Mouse (Mus musculus): ENCODE results near the gene Rftn2. TPM values are rescaled to one million over a fixed set of nuclear protein-coding genes. Genes with fewer than 3 reads are reported as not detected.
A peak's percentile ranks its signal among the peaks of the same experiment; 100 is the strongest.
"Not testable (repeated sequence)": the region's sequence is repeated elsewhere in the genome, so short reads cannot be mapped to it uniquely, and the experiment has no call there.

Rftn2 gene
- total RNA-seq, 2 experiments from 2014 or later = 0.17 TPM; not detected in 1

DNA sequence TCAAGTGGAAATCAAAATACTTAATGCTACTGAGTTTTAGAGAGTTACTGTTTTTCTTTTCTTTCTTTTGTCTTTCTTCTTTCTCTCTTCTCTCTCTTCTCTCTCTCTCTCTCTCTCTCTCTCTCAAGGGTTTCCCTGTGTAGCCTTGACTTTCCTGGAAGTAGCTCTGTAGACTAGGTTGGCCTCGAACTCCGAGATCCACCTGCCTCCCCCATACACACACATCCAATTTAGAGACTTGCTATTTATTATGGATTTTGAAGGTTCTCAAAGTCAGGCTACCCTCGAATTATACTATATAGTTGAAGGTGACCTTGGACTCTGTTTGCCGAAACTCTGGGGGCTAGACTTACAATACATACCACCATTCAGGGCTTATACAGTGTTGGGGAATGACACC is 94.3 kb downstream of the Rftn2 start:
- ATAC-seq (replicated peaks; ENCODE audit: low FRiP score, poor library complexity, severe bottlenecking) = no peak

DNA sequence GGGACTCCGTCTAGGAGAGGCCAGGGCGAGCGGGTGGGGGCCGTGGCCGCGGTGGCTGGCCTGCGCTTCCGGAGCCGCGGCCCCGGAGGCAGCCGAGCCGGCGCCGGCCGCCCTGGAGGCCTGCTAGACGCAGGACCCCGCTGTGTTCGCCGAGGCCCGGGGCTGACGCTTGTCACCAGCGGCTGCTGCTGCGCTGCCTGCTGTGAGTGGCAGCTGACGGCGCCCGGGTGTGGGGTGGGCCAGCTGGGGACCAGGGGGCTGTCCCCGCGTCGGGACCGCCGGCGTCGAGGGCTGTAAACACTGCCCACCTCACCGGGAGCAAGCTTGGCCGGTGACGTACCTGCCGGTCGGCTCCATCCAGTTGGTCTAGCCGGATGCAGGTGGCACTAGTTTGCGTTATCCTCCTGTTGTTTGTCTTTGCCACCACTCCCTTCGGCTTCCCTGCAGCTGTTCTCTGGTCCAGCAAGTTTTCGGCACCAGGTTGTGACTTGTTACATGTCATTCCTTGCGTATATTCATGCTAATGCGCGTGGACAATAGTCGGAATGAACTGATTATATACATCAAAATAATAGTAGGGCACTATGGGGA is 95.1 kb downstream of the Rftn2 start:
- ATAC-seq (replicated peaks; ENCODE audit: low FRiP score, poor library complexity, severe bottlenecking) = peak; percentile 56

DNA sequence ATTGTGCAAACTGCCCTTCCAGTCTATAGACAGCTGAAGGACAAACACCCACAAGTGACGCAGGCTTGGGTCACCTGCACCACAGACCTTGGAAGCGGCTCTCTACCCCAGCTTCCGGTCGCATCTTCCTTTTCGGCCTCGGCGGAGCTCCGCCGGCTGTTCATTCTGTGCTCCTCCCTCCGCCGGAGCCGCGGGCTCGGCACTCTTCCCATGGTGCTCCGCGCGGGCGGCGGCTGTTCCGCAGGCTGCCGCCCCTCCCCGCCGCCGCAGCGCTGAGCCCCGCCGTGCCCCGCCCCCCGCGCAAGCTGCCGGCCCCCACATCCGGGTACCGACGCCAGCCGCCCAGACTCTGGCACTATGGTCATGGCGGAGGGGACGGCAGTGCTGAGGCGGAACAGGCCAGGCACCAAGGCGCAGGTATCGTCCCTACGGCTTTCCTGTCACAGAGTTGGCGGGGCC is 95.6 kb downstream of the Rftn2 start, which contains the start of gene Mob4:
Gene Mob4, plus strand, starts transcription at position 289 of the 459 bp plus-strand sequence.
- peak; percentile 93 for ATAC-seq (replicated peaks; ENCODE audit: low FRiP score, poor library complexity, severe bottlenecking)

DNA sequence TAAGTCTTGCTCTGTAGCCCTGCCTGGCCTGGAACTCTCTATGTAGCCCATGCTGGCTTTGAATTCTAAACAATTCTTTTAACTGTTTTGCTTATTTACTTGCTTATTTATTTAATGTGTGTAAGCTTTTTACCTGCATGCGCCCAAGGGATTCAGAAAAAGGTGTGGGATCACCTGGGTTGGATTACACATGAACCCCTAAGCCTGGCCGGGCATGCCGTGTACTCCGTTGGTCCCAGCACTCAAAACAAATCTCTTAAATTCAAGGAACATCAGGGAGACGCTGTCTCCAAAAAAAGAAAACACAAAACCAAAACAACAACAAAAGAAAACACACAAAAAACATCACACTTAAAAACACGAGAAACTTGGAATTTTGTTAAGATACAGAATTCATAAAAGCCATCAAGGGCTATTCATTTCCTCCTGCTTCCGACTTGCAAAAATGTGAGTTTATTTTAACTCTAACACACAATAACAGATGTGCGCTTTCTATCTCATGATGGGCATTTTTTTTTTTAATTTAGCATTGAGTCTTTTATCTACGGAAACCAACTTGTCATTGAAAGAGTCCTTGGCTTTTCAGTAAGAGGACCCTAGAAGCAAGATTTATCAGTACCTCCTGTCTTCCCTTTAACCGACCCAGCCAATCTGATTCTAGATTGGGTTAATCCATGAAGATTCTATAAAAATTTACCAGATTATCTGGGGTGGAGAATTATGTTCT is 96.2 kb downstream of the Rftn2 start:
- peak; percentile 20 for ATAC-seq (replicated peaks; ENCODE audit: low FRiP score, poor library complexity, severe bottlenecking)

DNA sequence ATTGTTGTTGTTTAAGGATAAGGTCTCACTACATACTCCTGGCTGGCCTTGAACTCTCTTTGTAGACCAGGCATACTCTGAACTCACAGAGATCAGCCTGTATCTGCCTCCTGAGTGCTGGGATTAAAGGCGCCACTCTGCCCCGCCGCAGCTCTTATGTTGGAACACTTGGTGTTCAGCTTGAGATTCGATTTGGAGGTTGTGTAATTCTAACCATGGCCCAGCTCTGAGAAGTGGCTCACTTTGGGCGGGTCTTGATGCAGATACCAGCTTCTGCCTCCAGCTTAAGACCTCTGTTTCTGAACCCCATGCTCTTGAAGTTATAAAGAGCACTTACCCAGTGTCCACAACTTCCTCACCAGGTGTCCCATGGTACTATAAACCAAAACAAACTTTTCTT is 96.9 kb downstream of the Rftn2 start:
- no peak for ATAC-seq (replicated peaks; ENCODE audit: low FRiP score, poor library complexity, severe bottlenecking)

DNA sequence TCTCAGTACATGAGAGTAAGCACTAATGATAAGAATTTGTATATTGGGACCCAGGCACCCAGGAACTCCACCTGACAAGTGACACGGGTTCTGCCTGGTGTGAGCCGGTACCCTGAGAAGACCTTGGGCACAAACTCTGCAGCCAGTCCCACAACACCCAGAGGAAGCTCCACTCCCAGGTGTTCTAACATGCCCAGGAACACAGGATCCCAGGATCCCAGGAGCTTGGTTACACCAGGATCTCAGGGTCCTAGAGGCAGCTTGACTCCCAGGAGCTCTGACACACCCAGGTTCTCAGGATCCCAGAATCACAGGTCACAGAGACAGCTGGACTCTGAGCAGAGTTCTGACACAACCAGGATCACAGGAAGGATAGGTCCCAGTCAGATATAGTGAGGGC is 102.4 kb downstream of the Rftn2 start:
- ATAC-seq (replicated peaks; ENCODE audit: low FRiP score, poor library complexity, severe bottlenecking) = not testable (repeated sequence)

DNA sequence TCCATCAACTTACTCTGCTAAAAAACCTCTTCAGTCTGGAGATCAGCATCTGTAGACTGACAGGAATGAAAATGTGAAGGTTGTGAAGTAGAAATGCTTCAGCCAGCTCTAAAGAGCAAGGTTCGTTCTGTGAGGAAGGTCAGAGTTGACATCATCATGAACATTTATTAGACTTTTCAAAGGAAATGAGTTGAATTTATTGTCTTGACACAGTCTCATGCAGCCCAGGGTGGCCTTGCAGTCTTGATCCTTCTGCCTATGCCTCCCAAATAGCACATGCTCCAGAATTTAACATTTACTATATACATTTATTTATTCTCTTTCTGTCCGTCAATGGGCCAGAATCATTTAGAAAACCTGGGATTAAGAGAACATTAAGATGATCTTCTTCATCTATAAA is 103.0 kb downstream of the Rftn2 start:
- no peak for ATAC-seq (replicated peaks; ENCODE audit: low FRiP score, poor library complexity, severe bottlenecking)

DNA sequence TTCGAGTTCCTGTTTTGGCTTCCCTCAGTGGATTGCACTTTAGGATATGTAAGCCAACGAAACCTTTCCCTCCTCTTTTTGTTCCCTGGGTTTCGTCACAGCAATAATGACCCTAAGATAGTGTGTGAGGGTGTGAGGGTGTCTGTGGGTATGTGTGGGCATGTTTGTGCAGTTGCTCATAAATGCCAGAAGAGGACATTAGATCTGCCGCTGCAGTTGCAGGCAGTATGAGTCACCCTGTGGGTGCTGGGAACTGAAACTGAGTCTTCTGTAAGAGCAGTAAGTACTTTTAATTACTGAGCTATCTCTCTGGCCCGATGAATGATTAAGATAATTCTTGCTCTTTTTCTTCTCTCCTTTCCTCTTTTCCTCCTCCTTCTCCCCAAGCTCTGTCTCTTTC is 103.5 kb downstream of the Rftn2 start:
- no peak for ATAC-seq (replicated peaks; ENCODE audit: low FRiP score, poor library complexity, severe bottlenecking)

Other genes starting within 250 kb of the Rftn2 start
- 151 and 155 TPM in 2 replicates for gene Sf3b1, start 199.3 kb downstream of the Rftn2 start, total RNA-seq (2015; ENCODE audit: low replicate concordance)
- 196 and 224 TPM in 2 replicates for gene Sf3b1, start 199.3 kb downstream of the Rftn2 start, total RNA-seq (2017; ENCODE audit: low replicate concordance)
- 16.3 and 27.3 TPM in 2 replicates for gene Coq10b, start 174.0 kb downstream of the Rftn2 start, total RNA-seq (2015; ENCODE audit: low replicate concordance)
- gene Coq10b, start 174.0 kb downstream of the Rftn2 start, total RNA-seq (2017; ENCODE audit: low replicate concordance) = 24.2 and 35.4 TPM in 2 replicates
- 62.9 and 95.7 TPM in 2 replicates for gene Hspe1, start 138.7 kb downstream of the Rftn2 start, total RNA-seq (2015; ENCODE audit: low replicate concordance)
- gene Hspe1, start 138.7 kb downstream of the Rftn2 start, total RNA-seq (2017; ENCODE audit: low replicate concordance) = 41.5 and 52.0 TPM in 2 replicates
- 55.1 and 56.2 TPM in 2 replicates for gene Hspd1, start 138.5 kb downstream of the Rftn2 start, total RNA-seq (2015; ENCODE audit: low replicate concordance)
- 56.1 and 87.5 TPM in 2 replicates for gene Hspd1, start 138.5 kb downstream of the Rftn2 start, total RNA-seq (2017; ENCODE audit: low replicate concordance)
- 19.4 and 28.6 TPM in 2 replicates for gene Mob4, start 95.6 kb downstream of the Rftn2 start, total RNA-seq (2015; ENCODE audit: low replicate concordance)
- gene Mob4, start 95.6 kb downstream of the Rftn2 start, total RNA-seq (2017; ENCODE audit: low replicate concordance) = 27.2 and 40.0 TPM in 2 replicates
- 2.1 and 2.3 TPM in 2 replicates for gene Mars2, start 10.4 kb upstream of the Rftn2 start, total RNA-seq (2015; ENCODE audit: low replicate concordance)
- gene Mars2, start 10.4 kb upstream of the Rftn2 start, total RNA-seq (2017; ENCODE audit: low replicate concordance) = 1.7 and 2.0 TPM in 2 replicates
- not detected in 2 replicates for gene Boll, start 136.7 kb upstream of the Rftn2 start, total RNA-seq (2015; ENCODE audit: low replicate concordance)
- not detected in 2 replicates for gene Boll, start 136.7 kb upstream of the Rftn2 start, total RNA-seq (2017; ENCODE audit: low replicate concordance)
- 0.21 TPM in 1 of 2 replicates, not detected in the other for gene Plcl1, start 179.1 kb upstream of the Rftn2 start, total RNA-seq (2015; ENCODE audit: low replicate concordance)
- gene Plcl1, start 179.1 kb upstream of the Rftn2 start, total RNA-seq (2017; ENCODE audit: low replicate concordance) = not detected in 2 replicates

All from erythroblast, adult 5-6 weeks (primary cell).